Mouse (Mus musculus): ENCODE measurements at regions not wholly inside any gene's neighbourhood (a gene's known extent, or its start where the extent isn't known, plus 50 kb on each side); places are given as distances from the start of the nearest gene placed in this dataset.

DNA sequence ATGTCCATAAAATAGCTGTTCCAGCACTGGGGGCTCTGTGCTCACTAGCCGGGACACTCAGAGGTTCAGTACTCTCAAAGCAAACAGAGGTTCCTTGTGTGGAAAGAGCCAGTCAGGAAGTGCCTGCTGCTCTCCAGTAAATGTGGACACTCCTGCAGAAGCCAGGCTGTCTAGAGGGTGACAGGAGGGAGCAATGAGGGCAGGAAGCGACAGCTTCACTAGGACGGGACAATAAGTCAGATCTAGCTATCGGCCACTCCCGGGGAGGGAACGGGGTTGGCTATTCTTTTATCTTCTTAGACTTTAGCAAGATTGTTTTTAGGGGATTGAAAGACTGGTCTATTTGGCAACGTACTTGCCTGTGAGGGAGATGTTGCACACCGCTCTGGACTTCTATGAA, 154.7 kb upstream of the Klf3 start:
- TF ChIP-seq CTCF (IDR thresholded peaks at IDR 0.05; ENCODE audit: extremely low read depth, insufficient read depth, low read length) (no peak), POLR2A (IDR thresholded peaks at IDR 0.05; ENCODE audit: extremely low read depth, insufficient read depth, low read length) (no peak)
